Mouse (Mus musculus) heart, postnatal 0 days (tissue): ENCODE results near the gene Palm3.
A peak's percentile ranks its signal among the peaks of the same experiment; 100 is the strongest.

Experiments
- CTCF ChIP-seq: IDR thresholded peaks from 2 replicates; pipeline ENCODE4 v1.5.1; 2016; ENCODE audit warnings: antibody characterized with exemption, control low read depth, low read depth
- EP300 ChIP-seq: IDR thresholded peaks from 2 replicates; pipeline ENCODE4 v1.6.1; 2016; ENCODE audit warnings: antibody characterized with exemption, low read depth

- TF ChIP-seq CTCF (peak; percentile 65), EP300 (no peak)
Measured at GRCm38 (mm10) chr8:84042066-84042947, 21.0 kb downstream of the Palm3 start, which contains the start of gene Il27ra.
